Mouse (Mus musculus) retina, embryonic 14.5 days (tissue): Measurements from ENCODE around the gene Gm10338.
A peak's percentile ranks its signal among the peaks of the same experiment; 100 is the strongest.
"Not testable (repeated sequence)": the region's sequence is repeated elsewhere in the genome, so short reads cannot be mapped to it uniquely, and the experiment has no call there.

Experiments
- DNase-seq: peaks from one replicate; pipeline ENCODE4 v3.0.0-alpha.2; 2015; ENCODE audit warnings: low spot score

Gm10338 gene

GRCm38 (mm10) chr14:7595492-7595891 is at the start of gene Gm10338:
TSS of gene Gm10338 (minus strand) at chr14:7595592.
- DNase-seq, result not testable (repeated sequence)

GRCm38 (mm10) chr14:7643872-7644271 is 48.5 kb upstream of the Gm10338 start, which contains the start of gene Gm10128:
TSS of gene Gm10128 (minus strand) at chr14:7643972.
- DNase-seq, result not testable (repeated sequence)

- not testable (repeated sequence) for DNase-seq
Observed at GRCm38 (mm10) chr14:7568382-7568781, 27.0 kb downstream of the Gm10338 start, which contains the start of gene Gm3558. TSS of gene Gm3558 (minus strand) at chr14:7568566.

GRCm38 (mm10) chr14:7567890-7568289 is 27.5 kb downstream of the Gm10338 start:
- peak; percentile 1 for DNase-seq

- DNase-seq, result not testable (repeated sequence)
Observed at GRCm38 (mm10) chr14:7567266-7567665, 28.1 kb downstream of the Gm10338 start.
